Mouse (Mus musculus) heart, adult 2 months (tissue): ENCODE measurements around the gene Nek4. TPM values are rescaled to one million over a fixed set of nuclear protein-coding genes. Genes with fewer than 3 reads are reported as not detected.
A peak's percentile ranks its signal among the peaks of the same experiment; 100 is the strongest.

ENCODE experiments used
- DNase-seq, 2 experiments: peaks; one replicate each; pipeline ENCODE4 v3.0.0; 2021
- H3K27ac ChIP-seq: fragments of 200-600 bp; 2 replicates; pipeline ENCODE4 v1.8.1; 2022
- H3K27me3 ChIP-seq: fragments of 200-500 bp; 2 replicates; pipeline ENCODE4 v1.6.1; 2012; ENCODE audit warnings: mild to moderate bottlenecking, low read length, inconsistent platforms, mixed read lengths; ENCODE audit not compliant: control insufficient read depth, insufficient read depth
- H3K36me3 ChIP-seq: fragments of 200-500 bp; 2 replicates; pipeline ENCODE4 v1.6.1; 2012; ENCODE audit warnings: low read length, inconsistent platforms; ENCODE audit not compliant: control insufficient read depth, insufficient read depth
- H3K4me1 ChIP-seq: fragments of 200-500 bp; 2 replicates; pipeline ENCODE4 v1.6.1; 2011; ENCODE audit warnings: low read length; ENCODE audit not compliant: control insufficient read depth, insufficient read depth
- H3K4me3 ChIP-seq: fragments of 200-600 bp; 2 replicates; pipeline ENCODE4 v1.8.1; 2022
- H3K79me2 ChIP-seq: fragments of 200-500 bp; replicated peaks from 2 replicates; pipeline ENCODE4 v1.6.1; 2012; ENCODE audit warnings: mild to moderate bottlenecking, inconsistent platforms, low read length, moderate library complexity, mixed read lengths; ENCODE audit not compliant: control insufficient read depth, insufficient read depth
- H3K9ac ChIP-seq: fragments of 200-500 bp; 2 replicates; pipeline ENCODE4 v1.6.1; 2012; ENCODE audit warnings: low read depth, mild to moderate bottlenecking, control low read depth, inconsistent platforms, low read length, mixed read lengths
- CTCF ChIP-seq: fragments of 200-600 bp; IDR thresholded peaks from 2 replicates; pipeline ENCODE4 v1.8.1; 2022; ENCODE audit warnings: antibody characterized with exemption, mild to moderate bottlenecking, moderate library complexity
- EP300 ChIP-seq: fragments of 200-500 bp; IDR thresholded peaks from 2 replicates; pipeline ENCODE4 v1.6.1; 2011; ENCODE audit warnings: low read depth, low read length, control low read depth; ENCODE audit not compliant: insufficient read depth
- POLR2A ChIP-seq: fragments of 200-500 bp; IDR thresholded peaks from 2 replicates; pipeline ENCODE4 v1.6.1; 2011; ENCODE audit warnings: mild to moderate bottlenecking, low read depth, low read length, control low read depth; ENCODE audit not compliant: insufficient read depth
- WGBS: fragments of 180-500 bp; shearing (Covaris S2); methylation state at CpG from one replicate; pipeline ENCODE4 v1.1.7; 2018; 5-methylcytosine and 5-hydroxymethylcytosine counted together
- intact Hi-C: fragments of 180-260 bp; cut with DNase I; formaldehyde crosslinking; loops from one replicate; pipeline ENCODE4 v1.15.1; 2025
- polyA plus RNA-seq: library from polyadenylated mRNA; depleted of rRNA; stranded (reverse); fragments of >200 nt; gene quantifications from 2 replicates; pipeline ENCODE4 v1.2.3, GENCODE M21; 2012
- total RNA-seq, 2 experiments: library from RNA; stranded (reverse); gene quantifications; 2 replicates each; pipeline ENCODE4 v1.2.3; 2021

Gene Nek4
- total and polyA plus RNA-seq, 3 experiments = 1.7 to 5.6 (median 4.0) TPM

GRCm38 (mm10) chr14:30944745-30945144 lies 6.4 kb upstream of the Nek4 start:
- Histone ChIP-seq H3K4me1 (no peaks in the 10 kb centered on the region), H3K27ac (no peak overlapping the region; the same call in 1 of the 2 replicates), H3K27me3 (no peaks in the 10 kb centered on the region; the same call in 1 of the 2 replicates), H3K4me3 (no peak overlapping the region), H3K36me3 (no peaks in the 10 kb centered on the region), H3K9ac (no peak overlapping the region), H3K79me2 (no peaks in the 10 kb centered on the region)
- intact Hi-C loops = loop anchor here (2.0 to 10.0 kb wide), 3 partner anchors 62 to 230 kb away; partner anchors contain the start of gene Sfmbt1
- WGBS = 88% methylated on average over 2 of the region's 2 CpGs
- TF ChIP-seq POLR2A (no peak), EP300 (no peak), CTCF (no peak)
- DNase-seq = no peak

- intact Hi-C loops = loop anchor here (2.0 to 10.0 kb wide), 3 partner anchors 68 to 235 kb away; partner anchors contain the start of gene Sfmbt1
- no peak for TF ChIP-seq POLR2A
- 0 out of 2 replicates have a peak, but pooled peaks have one; percentile 0 for TF ChIP-seq CTCF
Observed at GRCm38 (mm10) chr14:30949986-30950385, 1.2 kb upstream of the Nek4 start.

GRCm38 (mm10) chr14:30958517-30958916 lies 7.3 kb downstream of the Nek4 start:
- Histone ChIP-seq H3K4me1 (no peaks in the 10 kb centered on the region), H3K36me3 (no peaks in the 10 kb centered on the region), H3K79me2 (no peaks in the 10 kb centered on the region), H3K27ac (no peak overlapping the region), H3K4me3 (no peak overlapping the region), H3K27me3 (no peaks in the 10 kb centered on the region), H3K9ac (no peak overlapping the region)
- no peak for TF ChIP-seq POLR2A
- TF ChIP-seq CTCF = no peak
- TF ChIP-seq EP300 = no peak
- 81% methylated on average over 2 of the region's 2 CpGs for WGBS
- intact Hi-C loops = no loop called here
- DNase-seq = no peak

More at GRCm38 (mm10) chr14:30949986-30950385, 1.2 kb upstream of the Nek4 start:
- H3K79me2 ChIP-seq = no peaks in the 10 kb centered on the region
- no peaks in the 10 kb centered on the region for H3K27me3 ChIP-seq
- no peaks in the 10 kb centered on the region for H3K36me3 ChIP-seq
- H3K4me3 ChIP-seq = no peak overlapping the region
- WGBS = 93% methylated on average over 10 of the region's 10 CpGs
- H3K27ac ChIP-seq = no peak overlapping the region
- no peak for DNase-seq
- no peak overlapping the region for H3K9ac ChIP-seq
- H3K4me1 ChIP-seq = peaks cover 2% of the 10 kb centered on the region

- Histone ChIP-seq H3K4me3 (no peak overlapping the region), H3K9ac (no peak overlapping the region), H3K27me3 (no peaks in the 10 kb centered on the region), H3K79me2 (no peaks in the 10 kb centered on the region), H3K36me3 (no peaks in the 10 kb centered on the region), H3K4me1 (no peaks in the 10 kb centered on the region), H3K27ac (no peak overlapping the region)
- intact Hi-C loops = no loop called here
- TF ChIP-seq EP300 (no peak), POLR2A (no peak), CTCF (no peak)
- WGBS = 90% methylated on average over 4 of the region's 4 CpGs
- no peak for DNase-seq
Observed at GRCm38 (mm10) chr14:30959031-30959430, 7.9 kb downstream of the Nek4 start.

- H3K4me3 ChIP-seq = no peak overlapping the region
- DNase-seq = no peak
- TF ChIP-seq CTCF (no peak), POLR2A (no peak), EP300 (no peak)
- no peaks in the 10 kb centered on the region for H3K36me3 ChIP-seq
- 92% methylated on average over 1 of the region's 1 CpGs for WGBS
- no peaks in the 10 kb centered on the region for H3K27me3 ChIP-seq
- H3K27ac ChIP-seq = no peak overlapping the region
- H3K9ac ChIP-seq = no peak overlapping the region
- H3K4me1 ChIP-seq = no peaks in the 10 kb centered on the region
- H3K79me2 ChIP-seq = no peaks in the 10 kb centered on the region
- intact Hi-C loops = no loop called here
Observed at GRCm38 (mm10) chr14:30960366-30960765, 9.2 kb downstream of the Nek4 start.

- TF ChIP-seq EP300 (no peak), CTCF (no peak), POLR2A (no peak)
Observed at GRCm38 (mm10) chr14:30974204-30974603, 23.0 kb downstream of the Nek4 start.

More at GRCm38 (mm10) chr14:30974204-30974603, 23.0 kb downstream of the Nek4 start:
- Histone ChIP-seq H3K79me2 (no peaks in the 10 kb centered on the region), H3K4me1 (no peaks in the 10 kb centered on the region; the same call in 1 of the 2 replicates), H3K36me3 (no peaks in the 10 kb centered on the region), H3K27me3 (no peaks in the 10 kb centered on the region), H3K9ac (no peak overlapping the region), H3K4me3 (no peak overlapping the region), H3K27ac (no peak overlapping the region)
- peak in 1 of 2 experiments; percentile 28 for DNase-seq
- 48% methylated on average over 6 of the region's 6 CpGs for WGBS
- intact Hi-C loops = no loop called here
